Mouse (Mus musculus) liver, postnatal 0 days (tissue): ENCODE measurements around the gene Lin37. TPM values are rescaled to one million over a fixed set of nuclear protein-coding genes. Genes with fewer than 3 reads are reported as not detected.

Source experiments
- ATAC-seq: fragments of 200-750 bp; cut with Nextera tagmentation; 2 replicates; pipeline ENCODE4 v1.8.0; 2017; ENCODE audit warnings: mild to moderate bottlenecking, moderate library complexity
- DNase-seq: peaks from one replicate; pipeline ENCODE4 v3.0.0-alpha.2; 2016
- H3K27ac ChIP-seq: fragments of 300-500 bp; sonication (generic); 2 replicates; pipeline ENCODE4 v1.5.1; 2014; ENCODE audit warnings: antibody characterized with exemption, moderate library complexity, mild to moderate bottlenecking, low read depth
- H3K27me3 ChIP-seq: fragments of 300-500 bp; sonication (generic); 2 replicates; pipeline ENCODE4 v1.6.1; 2014; ENCODE audit warnings: low read length, control low read depth, mixed read lengths; ENCODE audit not compliant: insufficient read depth
- H3K36me3 ChIP-seq: fragments of 300-500 bp; sonication (generic); replicated peaks from 2 replicates; pipeline ENCODE4 v1.6.1; 2014; ENCODE audit warnings: mild to moderate bottlenecking, control low read depth, low read length, moderate library complexity, mixed read lengths; ENCODE audit not compliant: insufficient read depth
- H3K4me1 ChIP-seq: fragments of 300-500 bp; sonication (generic); 2 replicates; pipeline ENCODE4 v1.6.1; 2014; ENCODE audit warnings: antibody characterized with exemption, mild to moderate bottlenecking, control low read depth; ENCODE audit not compliant: insufficient read depth
- H3K4me2 ChIP-seq: fragments of 300-500 bp; sonication (generic); 2 replicates; pipeline ENCODE4 v1.6.1; 2014; ENCODE audit warnings: low read depth, mild to moderate bottlenecking, low read length, moderate library complexity, mixed read lengths
- H3K4me3 ChIP-seq: fragments of 300-500 bp; sonication (generic); 2 replicates; pipeline ENCODE4 v1.5.1; 2014; ENCODE audit warnings: low read depth, low read length
- H3K9ac ChIP-seq: fragments of 300-500 bp; sonication (generic); replicated peaks from 2 replicates; pipeline ENCODE4 v1.6.1; 2014; ENCODE audit warnings: mild to moderate bottlenecking, moderate library complexity
- H3K9me3 ChIP-seq: fragments of 300-500 bp; sonication (generic); 2 replicates; pipeline ENCODE4 v1.6.1; 2016; ENCODE audit warnings: mild to moderate bottlenecking, control low read depth, low read length, mixed read lengths
- CTCF ChIP-seq: sonication (generic); IDR thresholded peaks from 2 replicates; pipeline ENCODE4 v1.5.1; 2016; ENCODE audit warnings: antibody characterized with exemption, low read depth
- EP300 ChIP-seq: IDR thresholded peaks from 2 replicates; pipeline ENCODE4 v1.6.1; 2016; ENCODE audit warnings: antibody characterized with exemption, low read depth, mild to moderate bottlenecking
- WGBS: fragments of 180-500 bp; shearing (Covaris S2); extraction: QIAGEN DNeasy Blood & Tissue Kit; methylation state at CpG from one replicate; pipeline ENCODE4 v1.1.7; 2014; ENCODE audit not compliant: insufficient replicate concordance; 5-methylcytosine and 5-hydroxymethylcytosine counted together
- polyA plus RNA-seq: library from polyadenylated mRNA; unstranded; fragments of >200 nt; fragmentation: Nextera tagmentation; extraction: Ambion mirVana; gene quantifications from 2 replicates; pipeline ENCODE4 v1.2.1, GENCODE M21; 2015

Lin37 gene
- polyA plus RNA-seq, 1 experiment from 2014 or later = 16.0 TPM

GRCm38 (mm10) chr7:30588676-30589434, 29.2 kb upstream of the Lin37 start, which contains the start of gene Kmt2b:
Kmt2b (minus strand) TSS chr7:30588726.
- peak; percentile 93 for ATAC-seq
- peak within 1 kb of the TSS; percentile 88 for H3K4me2 ChIP-seq
- H3K27me3 ChIP-seq = no peaks in the 10 kb centered on the region
- WGBS = under 1% methylated on average over 54 of the region's 68 CpGs
- H3K9ac ChIP-seq = peak within 1 kb of the TSS; percentile 99
- H3K9me3 ChIP-seq = no peaks in the 10 kb centered on the region
- peaks cover 19% of the 10 kb centered on the region; the same call in 1 of the 2 replicates for H3K4me1 ChIP-seq
- DNase-seq = peak; percentile 96
- H3K4me3 ChIP-seq = peak within 1 kb of the TSS; percentile 99
- H3K36me3 ChIP-seq = peaks cover 30% of the 10 kb centered on the region
- TF ChIP-seq CTCF (0 out of 2 replicates have a peak, but pooled peaks have one; percentile 6), EP300 (no peak)
- peak within 1 kb of the TSS; percentile 97 for H3K27ac ChIP-seq

- under 1% methylated on average over 57 of the region's 67 CpGs for WGBS
Observed at GRCm38 (mm10) chr7:30587842-30588667, 28.4 kb upstream of the Lin37 start.

GRCm38 (mm10) chr7:30586455-30587020, 26.9 kb upstream of the Lin37 start:
- no peak overlapping the region for H3K27ac ChIP-seq
- H3K4me3 ChIP-seq = no peak overlapping the region
- DNase-seq = no peak
- TF ChIP-seq CTCF = no peak
- TF ChIP-seq EP300 = no peak
- no peak for ATAC-seq
- H3K9ac ChIP-seq = no peak overlapping the region; the same call in 1 of the 2 replicates
- no peaks in the 10 kb centered on the region for H3K9me3 ChIP-seq
- H3K36me3 ChIP-seq = peaks cover 53% of the 10 kb centered on the region
- 91% methylated on average over 28 of the region's 28 CpGs for WGBS
- H3K4me2 ChIP-seq = 0 out of 2 replicates have a peak overlapping the region, but pooled peaks have one; percentile 88
- H3K27me3 ChIP-seq = no peaks in the 10 kb centered on the region
- peaks cover 19% of the 10 kb centered on the region; the same call in 1 of the 2 replicates for H3K4me1 ChIP-seq

More at GRCm38 (mm10) chr7:30587842-30588667, 28.4 kb upstream of the Lin37 start:
- Histone ChIP-seq H3K4me1 (peaks cover 19% of the 10 kb centered on the region; the same call in 1 of the 2 replicates), H3K9me3 (no peaks in the 10 kb centered on the region), H3K4me3 (peak overlapping the region; percentile 99), H3K36me3 (peaks cover 38% of the 10 kb centered on the region), H3K4me2 (peak overlapping the region; percentile 88), H3K27me3 (no peaks in the 10 kb centered on the region), H3K9ac (peak overlapping the region; percentile 99), H3K27ac (peak overlapping the region; percentile 97)
- DNase-seq (peak; percentile 67), ATAC-seq (peak; percentile 7)
- TF ChIP-seq EP300 (no peak), CTCF (no peak)

- WGBS = 87% methylated on average over 7 of the region's 7 CpGs
Observed at GRCm38 (mm10) chr7:30585170-30585569, 25.5 kb upstream of the Lin37 start.

DNA sequence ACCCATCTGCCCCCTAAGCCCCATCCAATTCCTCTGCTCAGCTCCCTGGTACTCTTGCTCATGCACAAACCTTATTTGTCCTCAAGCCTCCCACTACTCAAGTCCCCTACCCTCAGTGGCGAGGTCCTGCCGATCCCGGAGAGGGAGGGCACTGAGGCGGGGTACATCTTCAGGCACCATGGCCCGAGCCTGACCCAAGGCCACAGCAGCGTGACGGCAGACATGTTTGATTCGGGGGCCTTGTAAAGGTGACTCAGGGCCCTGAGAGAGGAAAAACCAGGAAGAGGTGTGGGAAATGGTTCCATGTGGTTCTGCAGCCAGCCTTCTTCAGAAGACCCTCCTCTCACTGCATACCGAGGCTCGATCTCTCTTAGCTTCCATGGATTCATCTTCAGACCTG, 24.7 kb upstream of the Lin37 start:
- H3K9me3 ChIP-seq = no peaks in the 10 kb centered on the region
- H3K4me1 ChIP-seq = peaks cover 9% of the 10 kb centered on the region; the same call in 1 of the 2 replicates
- WGBS = 87% methylated on average over 10 of the region's 10 CpGs
- H3K4me2 ChIP-seq = no peak overlapping the region
- no peaks in the 10 kb centered on the region for H3K27me3 ChIP-seq
- H3K9ac ChIP-seq = no peak overlapping the region
- no peak overlapping the region for H3K27ac ChIP-seq
- TF ChIP-seq EP300 (no peak), CTCF (no peak)
- H3K36me3 ChIP-seq = peaks cover 72% of the 10 kb centered on the region
- ATAC-seq = no peak
- no peak overlapping the region for H3K4me3 ChIP-seq
- no peak for DNase-seq

More at GRCm38 (mm10) chr7:30585170-30585569, 25.5 kb upstream of the Lin37 start:
- Histone ChIP-seq H3K9ac (no peak overlapping the region), H3K27ac (no peak overlapping the region), H3K4me2 (no peak overlapping the region), H3K4me3 (no peak overlapping the region), H3K4me1 (peaks cover 13% of the 10 kb centered on the region; the same call in 1 of the 2 replicates), H3K36me3 (peaks cover 64% of the 10 kb centered on the region), H3K9me3 (no peaks in the 10 kb centered on the region), H3K27me3 (no peaks in the 10 kb centered on the region)
- TF ChIP-seq EP300 (no peak), CTCF (no peak)
- ATAC-seq = no peak
- no peak for DNase-seq

DNA sequence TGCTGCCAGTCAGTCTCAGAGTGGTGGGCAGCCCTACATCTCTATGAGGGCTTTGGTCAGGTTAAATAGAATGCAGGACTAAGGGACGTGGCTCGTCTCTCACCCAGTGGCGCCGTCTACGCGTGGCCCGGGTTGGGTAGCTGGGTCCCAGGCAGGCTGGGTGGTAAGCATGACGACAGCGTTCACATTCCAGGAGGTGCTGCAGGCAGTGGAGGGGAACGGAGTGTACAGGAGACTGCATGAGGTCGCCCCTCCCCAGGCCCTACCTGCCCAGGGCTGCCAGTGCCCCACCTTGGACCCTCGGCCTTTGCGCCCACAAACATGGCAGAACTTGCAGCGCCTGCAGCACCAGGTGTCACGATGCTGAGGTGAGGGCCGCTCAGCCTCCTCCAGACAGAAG, 21.9 kb upstream of the Lin37 start:
- 94% methylated on average over 16 of the region's 16 CpGs for WGBS
- Histone ChIP-seq H3K4me3 (no peak overlapping the region), H3K27ac (no peak overlapping the region), H3K27me3 (no peaks in the 10 kb centered on the region), H3K4me1 (no peaks in the 10 kb centered on the region), H3K36me3 (peaks cover 94% of the 10 kb centered on the region), H3K9me3 (no peaks in the 10 kb centered on the region), H3K9ac (no peak overlapping the region), H3K4me2 (no peak overlapping the region)
- DNase-seq = no peak
- no peak for TF ChIP-seq EP300
- TF ChIP-seq CTCF = no peak
- no peak for ATAC-seq
